Mouse (Mus musculus) spleen, postnatal 14 days (tissue): ENCODE measurements around the gene G430095P16Rik.

Source experiments
- DNase-seq, 2 experiments: peaks; one replicate each; pipeline ENCODE4 v3.0.0; 2021 to 2022; ENCODE audit warnings: low spot score in 2 of 2

The G430095P16Rik gene

GRCm38 (mm10) chr8:84702963-84703465 lies 19.8 kb upstream of the G430095P16Rik start:
- DNase-seq = no peak

DNA sequence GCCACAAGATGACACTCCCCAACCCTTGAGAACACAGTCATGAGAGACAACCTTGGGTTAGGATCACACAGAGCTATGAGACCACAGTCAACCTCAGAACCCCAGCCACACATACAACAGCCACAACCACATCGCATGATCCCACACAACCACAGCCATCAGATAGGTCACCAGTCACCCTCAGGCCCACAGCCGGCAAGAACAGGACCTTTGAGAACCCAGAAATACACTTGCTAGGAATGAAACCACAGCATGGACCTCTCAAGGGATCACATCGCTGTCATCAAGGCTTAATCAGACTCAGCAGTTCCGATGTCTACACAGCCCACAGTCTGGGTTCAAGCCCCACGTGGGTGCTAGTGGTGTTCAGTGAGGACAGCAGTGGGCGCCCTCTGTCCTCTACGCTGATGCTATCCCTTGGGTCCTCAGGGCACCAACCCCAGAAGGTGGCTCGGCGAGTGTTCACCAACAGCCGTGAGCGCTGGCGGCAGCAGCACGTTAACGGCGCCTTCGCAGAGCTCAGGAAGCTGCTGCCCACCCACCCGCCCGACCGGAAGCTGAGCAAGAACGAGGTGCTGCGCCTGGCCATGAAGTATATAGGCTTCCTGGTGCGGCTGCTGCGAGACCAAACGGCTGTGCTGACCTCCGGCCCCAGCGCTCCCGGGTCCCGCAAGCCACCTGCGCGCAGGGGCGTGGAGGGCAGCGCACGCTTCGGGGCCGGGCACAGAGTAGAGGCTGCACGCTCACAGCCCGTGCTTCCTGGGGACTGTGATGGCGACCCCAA lies 19.1 kb upstream of the G430095P16Rik start:
- peak in 1 of 2 experiments; percentile 39 for DNase-seq

- peak; percentile 77 to 81 for DNase-seq
These were observed 18.5 kb upstream of the G430095P16Rik start for GRCm38 (mm10) chr8:84704356-84704755.

DNA sequence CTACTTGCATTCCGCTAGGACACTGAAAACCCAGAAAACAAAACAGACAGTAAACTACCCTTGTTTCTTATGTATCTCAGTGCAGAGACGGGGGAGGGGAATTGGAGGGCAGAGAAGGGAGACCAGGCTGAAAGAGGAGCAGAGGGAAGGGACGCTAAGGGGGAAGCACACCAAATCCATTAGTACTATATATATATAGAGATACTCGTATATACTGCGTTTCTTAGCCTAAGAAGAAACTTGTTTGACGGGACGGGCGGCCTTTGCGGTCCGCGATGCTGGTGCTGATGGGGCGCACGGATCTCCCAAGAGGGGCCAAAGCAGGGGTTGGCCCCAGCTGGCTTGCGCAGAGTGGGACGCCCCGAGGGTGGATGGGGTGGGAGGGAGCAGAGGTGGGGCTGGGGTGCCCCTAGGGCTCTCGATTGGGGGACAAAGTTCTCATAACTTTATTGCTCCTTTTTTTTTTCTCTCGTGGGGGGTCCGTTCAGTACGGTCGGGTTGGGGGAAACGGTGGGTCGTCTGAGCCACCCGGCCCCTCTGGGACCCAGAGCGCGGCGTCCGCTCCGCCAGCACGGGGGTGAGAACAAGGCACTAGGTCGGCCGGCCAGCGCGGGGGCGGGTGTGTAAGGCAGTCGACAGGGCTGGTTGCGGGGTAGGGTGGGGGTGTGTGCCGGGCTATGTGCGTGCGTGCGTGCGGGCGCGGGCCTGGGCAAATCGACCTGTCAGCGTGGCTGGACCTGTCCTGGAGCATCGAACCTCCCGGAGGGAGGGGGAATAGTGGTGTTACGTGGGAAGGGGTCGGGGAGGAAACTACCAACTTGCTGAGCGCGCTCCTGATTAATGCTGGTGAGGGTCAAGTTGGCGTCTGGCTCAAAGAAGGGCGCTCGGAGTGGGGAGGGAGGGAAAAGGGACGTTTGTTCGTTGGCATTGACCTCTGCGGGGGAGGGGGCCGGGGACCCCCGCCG lies 17.7 kb upstream of the G430095P16Rik start:
- DNase-seq = peak in 1 of 2 experiments; percentile 69

- DNase-seq = no peak
These were observed 16.8 kb upstream of the G430095P16Rik start for GRCm38 (mm10) chr8:84705960-84706359.

DNA sequence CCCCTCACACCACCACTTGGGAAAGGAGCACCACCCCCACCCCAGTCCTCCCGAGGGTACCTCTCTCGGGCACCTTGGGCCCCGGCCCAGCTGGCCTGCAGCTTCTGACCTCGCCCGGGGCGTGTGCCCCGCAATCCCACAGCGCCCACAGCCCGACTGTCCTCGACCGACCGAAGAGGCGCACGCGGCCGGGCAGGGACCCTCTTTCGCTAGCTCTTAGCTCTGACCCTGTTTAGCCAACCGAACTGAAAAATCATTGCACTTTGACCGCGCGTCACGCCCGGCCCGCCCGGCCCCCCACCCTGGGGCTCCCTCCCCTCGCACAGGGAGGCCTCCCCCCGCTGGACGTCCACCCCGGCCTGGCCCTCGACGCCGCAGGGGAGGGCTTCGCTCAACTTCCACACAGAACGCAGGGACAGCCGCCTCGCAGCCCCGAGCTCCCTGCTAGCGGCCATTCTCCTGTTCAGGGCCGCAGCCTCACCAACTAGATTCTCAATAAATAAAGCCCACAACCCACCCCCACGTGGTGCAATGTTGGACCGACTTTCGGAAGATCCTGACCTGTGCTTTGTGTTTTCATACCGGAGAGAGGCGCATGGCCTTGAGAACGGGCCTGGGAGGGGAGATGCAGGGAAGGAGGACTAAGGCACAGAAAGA lies 16.1 kb upstream of the G430095P16Rik start:
- DNase-seq = no peak

DNA sequence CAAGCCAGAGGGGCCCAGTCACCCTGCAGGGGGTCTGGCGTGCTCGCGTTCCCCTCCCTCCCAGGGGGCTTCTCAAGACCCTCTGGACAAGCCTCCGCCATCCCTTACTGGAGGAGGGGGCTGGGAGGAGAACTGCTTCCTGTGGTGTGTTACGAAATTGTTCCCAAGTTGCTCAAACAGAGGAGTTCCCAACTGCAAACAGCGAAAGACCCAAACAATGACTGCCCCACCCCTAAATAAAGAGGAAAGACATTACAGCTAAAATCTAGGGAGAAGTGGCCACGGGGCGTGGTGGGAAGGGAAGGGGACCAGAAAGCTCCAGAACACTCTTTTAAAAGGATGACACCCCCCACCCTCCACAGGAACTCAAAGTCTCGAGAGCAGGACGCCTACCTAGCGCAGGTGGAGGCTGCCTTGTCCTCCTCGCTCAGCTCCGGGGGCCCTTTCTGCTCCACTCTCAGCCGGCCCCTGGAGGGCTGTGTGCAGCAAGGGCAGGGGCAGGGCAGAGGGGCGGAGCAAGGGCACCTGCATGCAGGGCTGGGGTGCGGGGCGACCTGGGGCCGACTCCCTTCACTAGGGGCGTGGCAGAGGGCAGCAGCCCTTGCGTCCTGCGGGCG lies 15.4 kb upstream of the G430095P16Rik start:
- peak; percentile 69 to 73 for DNase-seq

GRCm38 (mm10) chr8:84708071-84708541 lies 14.7 kb upstream of the G430095P16Rik start:
- DNase-seq = no peak

- peak; percentile 79 to 88 for DNase-seq
These were observed 13.9 kb upstream of the G430095P16Rik start for GRCm38 (mm10) chr8:84708774-84709475.

GRCm38 (mm10) chr8:84709931-84710330 lies 12.9 kb upstream of the G430095P16Rik start:
- no peak for DNase-seq

DNA sequence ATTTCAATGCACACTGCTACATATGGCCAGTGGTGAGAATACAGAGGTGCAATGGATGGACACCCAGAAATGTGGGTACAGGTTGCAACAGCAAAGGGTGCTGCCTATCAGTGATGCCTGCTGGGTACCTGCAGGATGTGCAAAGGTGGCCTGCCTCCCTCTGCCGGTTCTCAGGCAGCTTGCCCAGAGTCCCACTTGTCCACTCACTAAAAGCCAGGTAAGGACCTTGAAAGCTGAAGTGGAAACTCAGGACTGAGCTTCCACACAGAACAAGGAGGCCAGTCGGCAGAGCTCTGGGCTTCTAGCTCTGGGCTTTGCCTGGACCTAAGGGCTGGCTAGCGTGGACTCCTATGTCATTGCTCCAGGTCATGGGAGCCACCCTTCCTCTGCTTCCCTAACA lies 11.5 kb upstream of the G430095P16Rik start:
- DNase-seq = no peak

DNA sequence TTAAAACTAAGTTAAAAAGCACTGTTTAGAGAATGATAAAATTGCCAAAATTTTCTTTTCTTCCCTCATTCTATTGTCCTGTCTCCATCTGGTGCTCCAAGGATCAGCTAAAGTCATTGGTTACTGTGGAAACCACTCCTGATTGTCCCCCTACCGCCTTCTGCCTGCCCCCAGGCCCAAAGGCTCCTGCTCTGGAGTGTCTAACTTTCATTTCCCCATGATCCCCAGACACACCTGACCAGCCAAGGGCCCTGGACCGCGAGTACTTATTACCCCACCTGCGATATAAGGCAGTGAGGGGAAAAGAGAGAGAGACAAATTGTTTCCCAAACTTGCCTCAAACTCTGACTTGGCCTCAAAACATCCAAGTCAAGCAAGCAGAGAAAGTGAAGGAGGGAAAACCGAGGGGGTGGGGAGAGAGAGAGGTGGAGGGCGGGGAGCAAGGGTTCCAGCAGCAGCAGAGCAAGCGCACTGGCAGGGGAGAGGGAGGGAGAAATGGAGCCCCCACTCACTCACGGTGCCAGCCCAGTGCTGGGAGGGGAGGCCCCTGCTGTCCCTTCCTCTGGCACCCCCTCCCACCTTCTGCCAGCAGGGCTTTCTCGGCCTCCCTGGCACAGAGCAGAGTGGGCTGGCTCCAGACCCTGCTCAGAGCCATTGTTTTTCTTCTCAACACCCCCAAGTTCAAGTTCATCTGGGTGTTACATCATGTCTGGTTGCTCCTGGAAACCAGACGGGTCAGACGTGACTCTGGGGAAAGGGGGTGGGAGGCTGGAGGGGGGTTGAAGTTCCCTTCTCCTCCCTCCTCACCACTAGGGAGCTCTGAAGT lies 10.7 kb upstream of the G430095P16Rik start:
- DNase-seq = no peak

GRCm38 (mm10) chr8:84712759-84713120 lies 10.1 kb upstream of the G430095P16Rik start:
- no peak for DNase-seq

GRCm38 (mm10) chr8:84713381-84713780 lies 9.4 kb upstream of the G430095P16Rik start:
- DNase-seq = no peak

DNA sequence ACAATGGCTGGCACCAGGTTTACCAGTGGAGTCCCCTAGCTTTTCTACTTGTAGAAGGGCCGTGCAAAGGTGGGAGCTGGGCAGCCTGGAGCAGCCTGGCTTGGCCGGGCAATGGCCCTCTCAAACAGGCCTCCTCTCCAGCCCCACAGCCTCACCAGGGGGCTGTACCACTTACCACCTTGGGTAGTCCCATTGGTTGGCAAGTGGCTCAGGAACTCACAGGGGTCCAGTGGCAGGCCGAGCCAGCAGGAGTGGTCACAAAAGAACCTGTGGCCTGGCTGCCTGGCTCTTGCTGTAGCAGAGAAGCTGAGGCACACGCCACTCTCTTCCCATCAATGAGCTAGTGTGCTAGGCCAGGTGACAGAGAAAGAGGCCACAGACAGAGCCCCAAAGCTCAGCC lies 8.6 kb upstream of the G430095P16Rik start:
- DNase-seq = no peak

DNA sequence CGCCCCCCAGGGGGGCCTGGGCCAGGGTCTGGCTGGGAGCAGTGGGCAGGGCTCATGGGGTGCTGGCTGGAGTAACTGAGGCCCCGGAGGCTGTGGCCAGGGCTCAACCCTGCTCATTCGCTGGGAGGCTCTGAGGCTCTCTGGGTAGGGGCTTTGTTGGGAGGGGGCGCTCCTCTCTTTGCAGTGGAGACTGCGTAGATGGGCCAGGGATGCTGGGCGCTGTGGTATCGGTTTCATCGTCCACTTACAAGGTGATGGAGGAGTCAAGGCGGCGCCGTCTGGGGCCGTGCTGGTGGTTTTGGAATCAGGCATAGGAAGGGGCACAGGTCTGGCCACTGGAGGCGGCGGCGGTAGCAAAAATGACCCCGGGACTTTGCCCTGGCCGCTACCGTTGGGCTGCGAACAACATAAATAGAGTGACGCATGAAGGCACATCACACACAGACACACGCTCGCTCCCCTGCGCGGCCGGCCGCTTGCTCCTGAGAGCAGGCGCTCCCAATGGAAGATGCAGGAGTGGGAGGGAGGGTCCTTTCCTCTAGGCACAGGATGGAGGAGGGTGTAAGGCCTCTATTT lies 6.8 kb upstream of the G430095P16Rik start:
- DNase-seq = no peak

- DNase-seq = no peak
These were observed 6.0 kb upstream of the G430095P16Rik start for GRCm38 (mm10) chr8:84716790-84717189.

GRCm38 (mm10) chr8:84718476-84718875 lies 4.3 kb upstream of the G430095P16Rik start:
- no peak for DNase-seq

GRCm38 (mm10) chr8:84718959-84719690 lies 3.7 kb upstream of the G430095P16Rik start:
- no peak for DNase-seq
